Mouse (Mus musculus) embryonic fibroblast, embryonic 13.5 days (primary cell): ENCODE data around the gene Gorasp1.

ENCODE experiments used
- CTCF ChIP-seq: IDR thresholded peaks from 2 replicates; pipeline ENCODE4 v1.5.1; 2011; ENCODE audit warnings: mild to moderate bottlenecking, control low read depth, low read length, moderate library complexity, borderline replicate concordance; ENCODE audit not compliant: insufficient read depth
- POLR2A ChIP-seq: IDR thresholded peaks from 2 replicates; pipeline ENCODE4 v1.6.1; 2011; ENCODE audit warnings: low read depth, mild to moderate bottlenecking, control low read depth, low read length, moderate library complexity

DNA sequence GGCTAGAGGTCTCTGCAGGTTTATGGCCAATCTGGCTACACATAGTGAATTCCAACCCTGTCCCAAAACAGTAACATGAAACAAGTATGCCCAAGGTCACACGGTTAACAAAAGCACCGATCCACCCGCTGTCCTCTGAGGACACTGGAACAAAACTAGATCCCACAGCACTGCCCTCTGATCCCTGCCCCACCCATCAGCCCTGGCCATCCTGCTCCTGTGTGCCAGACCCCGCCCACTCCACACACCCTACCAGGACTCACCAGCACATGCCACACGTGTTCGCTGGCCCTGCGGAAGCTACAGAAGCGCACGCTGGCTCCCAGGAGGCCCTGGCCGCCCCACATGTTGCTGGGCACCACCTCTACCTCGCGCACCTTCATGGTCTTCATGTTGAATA lies 5.0 kb downstream of the Gorasp1 start:
- TF ChIP-seq CTCF = no peak
- TF ChIP-seq POLR2A = no peak
